Mouse (Mus musculus): Measurements from ENCODE around the gene Hsd3b6.
"Not testable (repeated sequence)": the region's sequence is repeated elsewhere in the genome, so short reads cannot be mapped to it uniquely, and the experiment has no call there.

Hsd3b6 gene

GRCm38 (mm10) chr3:98814101-98814670 is at the start of gene Hsd3b6:
Gene Hsd3b6 (minus strand): TSS chr3:98814443.
- DNase-seq (ENCODE audit: low spot score): no peak

DNA sequence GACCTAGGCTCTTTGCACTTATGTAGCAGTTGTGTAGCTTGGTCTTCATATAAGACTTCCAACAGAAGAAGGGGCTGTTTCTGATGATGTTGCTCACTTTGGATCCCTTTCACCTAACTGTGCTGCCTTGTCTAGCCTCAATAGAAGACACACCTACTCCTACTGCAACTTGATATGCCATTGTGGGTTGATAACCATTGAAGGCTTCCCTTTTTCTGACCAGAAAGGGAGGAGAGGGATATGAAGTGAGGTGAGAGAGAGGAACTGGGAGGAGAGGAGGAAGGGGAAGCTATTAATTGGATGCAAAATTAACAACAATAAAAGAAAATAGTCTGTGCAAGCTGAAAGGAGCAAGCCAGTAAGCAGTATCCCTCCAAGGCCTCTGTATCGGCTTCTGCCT is 48.6 kb upstream of the Hsd3b6 start:
- DNase-seq (ENCODE audit: low spot score): no peak

DNA sequence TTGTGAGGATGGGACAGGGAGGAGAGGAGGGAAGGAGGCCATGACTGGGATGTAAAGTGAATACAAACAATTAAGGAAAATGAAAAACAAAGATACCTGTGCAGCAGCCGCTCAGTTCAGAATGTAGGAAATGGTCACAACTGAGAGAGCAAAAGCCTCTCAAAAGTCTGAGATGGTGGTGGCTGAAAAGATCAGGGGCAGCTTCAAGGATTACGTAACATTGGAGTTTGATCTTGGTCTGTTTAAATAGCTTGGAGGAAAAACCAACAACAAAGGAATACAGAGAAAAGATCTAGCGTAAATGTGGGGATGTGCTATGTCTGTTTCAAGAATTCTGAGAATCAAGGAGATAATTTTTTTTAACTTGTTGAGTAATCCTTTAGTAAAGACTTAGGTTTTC is 45.3 kb upstream of the Hsd3b6 start, which contains the start of gene Hsd3b1:
Gene Hsd3b1 (minus strand): TSS at position 219 of the 400 bp plus-strand sequence.
- no peak for DNase-seq (ENCODE audit: low spot score)

- no peak for DNase-seq (ENCODE audit: low spot score)
These were observed 43.8 kb upstream of the Hsd3b6 start for GRCm38 (mm10) chr3:98858051-98858450.

DNA sequence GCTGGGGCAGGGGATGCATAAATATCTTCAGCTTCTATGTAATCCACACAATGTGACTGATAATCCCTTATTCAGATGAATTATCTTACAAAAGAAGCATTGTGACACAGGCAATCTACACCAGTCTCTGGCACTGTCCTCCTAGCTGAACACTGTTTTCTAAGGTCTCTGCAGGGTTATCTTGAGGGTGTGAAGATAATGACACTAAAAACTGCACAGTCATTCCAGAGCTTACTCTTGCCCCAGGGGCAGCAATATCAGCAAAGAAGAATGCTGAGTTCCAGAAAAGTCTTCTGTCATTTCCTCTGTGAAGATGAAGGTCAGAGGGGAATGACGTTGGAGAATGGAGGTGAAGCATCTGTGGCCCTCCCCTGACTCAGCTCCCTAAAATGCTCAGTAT is 42.6 kb upstream of the Hsd3b6 start:
- DNase-seq (ENCODE audit: low spot score): no peak

GRCm38 (mm10) chr3:98855160-98855559 is 40.9 kb upstream of the Hsd3b6 start:
- DNase-seq (ENCODE audit: low spot score): no peak

- no peak for DNase-seq (ENCODE audit: low spot score)
These were observed 39.4 kb upstream of the Hsd3b6 start for GRCm38 (mm10) chr3:98853685-98854084.

DNA sequence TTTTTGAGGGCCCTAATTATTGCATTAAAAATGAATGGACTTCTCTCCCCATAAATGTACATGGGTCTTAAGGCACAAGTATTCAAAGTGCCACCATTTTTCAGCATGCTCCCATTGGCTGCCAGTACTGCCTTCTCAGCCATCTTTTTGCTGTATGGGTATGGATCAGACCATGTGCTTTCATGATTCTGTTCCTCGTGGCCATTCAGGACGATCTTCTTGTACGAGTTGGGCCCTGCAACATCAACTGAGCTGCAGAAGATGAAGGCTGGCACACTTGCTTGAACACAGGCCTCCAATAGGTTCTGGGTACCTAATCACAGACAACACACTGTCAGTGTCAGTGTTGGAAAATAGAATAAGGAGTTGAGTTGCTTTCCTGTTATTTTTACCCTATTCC is 38.8 kb upstream of the Hsd3b6 start:
- DNase-seq (ENCODE audit: low spot score): no peak

DNA sequence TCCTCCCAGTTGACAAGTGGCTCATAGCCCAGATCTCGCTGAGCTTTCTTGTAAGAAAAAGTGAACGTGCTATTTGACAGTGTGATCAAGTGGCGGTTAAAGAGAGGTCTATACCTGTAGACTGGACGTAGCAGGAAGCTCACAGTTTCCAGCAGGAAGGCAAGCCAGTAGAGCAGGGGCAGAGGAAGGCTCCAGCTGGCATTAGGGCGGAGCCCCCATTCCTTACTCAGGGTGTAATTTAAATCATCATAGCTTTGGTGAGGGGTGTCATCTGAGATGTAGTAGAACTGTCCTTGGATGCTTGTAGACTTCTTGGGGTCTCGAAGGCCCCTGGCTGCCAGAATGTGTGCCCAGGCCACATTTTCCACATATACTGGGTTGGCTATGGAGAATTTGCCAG is 38.4 kb upstream of the Hsd3b6 start:
- DNase-seq (ENCODE audit: low spot score): no peak

DNA sequence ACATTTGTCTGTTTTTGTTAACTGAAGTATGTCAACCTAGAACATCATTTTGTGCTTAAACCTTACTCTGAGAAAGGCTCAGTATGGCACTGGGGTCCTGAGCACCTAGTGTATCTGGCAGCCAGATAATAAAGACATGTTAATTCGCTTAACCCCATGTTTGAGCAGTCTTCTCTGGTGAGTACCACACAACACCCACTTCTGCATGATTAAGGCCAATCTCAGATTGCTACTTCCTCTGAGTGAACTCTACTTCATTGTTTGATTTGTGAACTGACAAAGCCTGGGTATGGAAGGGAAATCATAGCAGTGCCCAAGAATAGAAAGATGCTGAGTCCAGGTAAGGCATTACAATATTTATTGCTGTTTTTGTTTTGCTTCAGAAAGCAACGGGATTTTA is 37.6 kb upstream of the Hsd3b6 start:
- no peak for DNase-seq (ENCODE audit: low spot score)

DNA sequence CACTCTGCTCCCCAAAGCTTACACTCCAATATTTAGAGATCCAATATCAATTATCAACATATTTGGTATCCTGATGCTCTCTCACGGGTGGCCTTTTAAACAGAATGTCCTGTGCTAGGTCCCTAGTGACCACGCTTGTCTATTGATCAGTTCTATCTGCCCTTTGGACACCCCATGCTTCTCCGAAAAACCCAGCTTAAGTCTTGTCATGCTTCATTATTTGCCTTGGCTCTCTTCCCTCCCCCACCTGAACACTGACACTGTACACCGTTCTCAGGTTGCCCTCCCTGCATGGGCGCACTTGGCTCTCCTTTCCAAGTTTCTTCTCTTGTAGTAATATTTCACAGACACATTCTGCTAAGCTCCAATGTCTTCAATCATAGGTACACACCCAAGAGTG is 36.0 kb upstream of the Hsd3b6 start:
- DNase-seq (ENCODE audit: low spot score): no peak

DNA sequence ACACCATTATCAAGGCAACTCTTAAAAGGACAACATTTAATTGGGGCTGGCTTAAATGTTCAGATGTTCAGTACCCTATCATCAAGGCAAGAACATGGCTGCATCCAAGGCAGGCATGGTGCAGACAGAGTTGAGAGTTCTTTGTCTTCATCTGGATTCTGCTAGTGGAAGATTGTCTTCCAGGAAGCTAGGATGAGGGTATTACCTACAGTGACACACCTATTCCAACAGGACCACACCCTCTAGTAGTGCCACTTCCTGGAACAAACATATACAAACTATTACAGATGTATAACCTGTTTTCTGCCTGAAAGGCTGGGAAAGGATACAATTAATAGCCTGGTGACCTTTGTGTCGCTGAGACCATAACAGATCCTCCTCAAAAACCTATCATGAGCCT is 34.7 kb upstream of the Hsd3b6 start:
- DNase-seq (ENCODE audit: low spot score): no peak

- not testable (repeated sequence) for DNase-seq (ENCODE audit: low spot score)
These were observed 1.6 kb downstream of the Hsd3b6 start for GRCm38 (mm10) chr3:98812653-98813052.

- DNase-seq (ENCODE audit: low spot score): not testable (repeated sequence)
These were observed 9.2 kb downstream of the Hsd3b6 start for GRCm38 (mm10) chr3:98805032-98805431.

DNA sequence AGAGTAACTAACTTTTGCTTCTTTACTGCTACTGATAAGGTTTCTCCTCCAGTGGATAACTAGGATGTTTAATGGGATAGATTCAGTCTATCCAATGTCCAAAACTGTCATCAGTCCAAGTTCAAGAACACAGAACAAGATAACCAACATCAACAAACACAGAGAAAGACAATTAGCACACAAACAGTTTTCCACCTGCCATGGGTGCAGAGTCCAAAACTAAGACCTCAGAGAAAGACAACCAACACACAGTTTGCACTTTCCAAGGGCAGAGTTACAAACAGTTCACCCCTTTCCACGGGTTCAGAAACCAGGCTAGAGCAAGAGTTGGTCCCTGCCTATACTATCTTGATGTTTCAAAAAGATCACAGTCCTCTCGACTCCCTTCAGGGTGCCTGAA is 27.7 kb downstream of the Hsd3b6 start:
- DNase-seq (ENCODE audit: low spot score): no peak

GRCm38 (mm10) chr3:98782181-98782868 is 31.9 kb downstream of the Hsd3b6 start:
- no peak for DNase-seq (ENCODE audit: low spot score)

DNA sequence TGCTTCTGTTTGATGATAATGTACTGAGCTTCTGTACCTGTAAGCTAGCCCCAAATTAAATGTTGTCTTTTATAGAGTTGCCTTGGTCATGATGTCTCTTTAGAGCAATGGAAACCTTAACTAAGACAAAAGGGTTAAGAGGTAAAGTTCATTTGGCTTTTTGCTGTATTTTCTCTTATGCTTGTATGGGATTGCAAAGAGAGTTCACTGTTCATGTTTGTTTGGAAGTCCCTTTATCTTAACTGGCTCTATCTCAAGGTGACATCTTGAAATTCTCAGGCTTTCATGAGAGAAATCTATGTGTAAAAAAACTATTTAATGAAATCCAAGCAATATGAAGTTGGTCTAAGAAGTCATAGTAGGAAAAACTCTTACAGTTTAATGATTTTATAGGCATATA is 33.3 kb downstream of the Hsd3b6 start:
- DNase-seq (ENCODE audit: low spot score): no peak

DNA sequence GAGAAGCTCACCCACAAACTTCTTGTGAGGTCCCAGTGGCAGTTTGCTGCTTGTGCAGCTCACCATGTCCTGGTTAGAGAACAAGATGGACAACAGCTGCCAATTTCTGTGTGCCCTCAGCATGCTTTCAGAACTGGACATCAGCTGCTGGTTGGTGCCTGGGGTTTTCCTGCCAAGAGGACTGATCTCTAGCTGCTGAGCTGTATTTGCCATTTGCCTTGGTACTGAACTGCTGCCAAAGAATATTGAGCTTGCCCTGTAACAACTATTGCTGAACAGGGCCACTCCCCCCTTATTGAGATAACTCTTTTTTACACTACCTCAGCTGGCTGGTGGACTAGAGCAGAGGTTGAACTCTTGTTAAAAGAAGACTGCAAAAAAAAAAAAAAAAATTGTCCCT is 50.1 kb downstream of the Hsd3b6 start:
- DNase-seq (ENCODE audit: low spot score): no peak

GRCm38 (mm10) chr3:98756836-98757235 is 57.4 kb downstream of the Hsd3b6 start:
- no peak for DNase-seq (ENCODE audit: low spot score)
